Mouse (Mus musculus) intestine, embryonic 15.5 days (tissue): ENCODE measurements at regions not wholly inside any gene's neighbourhood (a gene's known extent, or its start where the extent isn't known, plus 50 kb on each side); places are given as distances from the start of the nearest gene placed in this dataset.

Source experiments
- ATAC-seq: fragments of 200-750 bp; cut with Nextera tagmentation; 2 replicates; pipeline ENCODE4 v1.8.0; 2017; ENCODE audit warnings: moderate TSS enrichment, moderate library complexity
- H3K27ac ChIP-seq: fragments of 300-500 bp; sonication (generic); 2 replicates; pipeline ENCODE4 v1.5.1; 2015; ENCODE audit warnings: mild to moderate bottlenecking, inconsistent platforms
- H3K27me3 ChIP-seq: fragments of 300-500 bp; sonication (generic); replicated peaks from 2 replicates; pipeline ENCODE4 v1.6.1; 2015; ENCODE audit warnings: inconsistent platforms
- H3K36me3 ChIP-seq: fragments of 300-500 bp; sonication (generic); 2 replicates; pipeline ENCODE4 v1.6.1; 2015; ENCODE audit warnings: inconsistent platforms
- H3K4me1 ChIP-seq: fragments of 300-500 bp; sonication (generic); replicated peaks from 2 replicates; pipeline ENCODE4 v1.6.1; 2015; ENCODE audit warnings: inconsistent platforms
- H3K4me2 ChIP-seq: fragments of 300-500 bp; sonication (generic); replicated peaks from 2 replicates; pipeline ENCODE4 v1.6.1; 2015; ENCODE audit warnings: mild to moderate bottlenecking, inconsistent platforms
- H3K4me3 ChIP-seq: fragments of 300-500 bp; sonication (generic); replicated peaks from 2 replicates; pipeline ENCODE4 v1.5.1; 2015; ENCODE audit warnings: inconsistent platforms
- H3K9ac ChIP-seq: fragments of 300-500 bp; sonication (generic); 2 replicates; pipeline ENCODE4 v1.6.1; 2015; ENCODE audit warnings: inconsistent platforms
- H3K9me3 ChIP-seq: fragments of 300-500 bp; sonication (generic); 2 replicates; pipeline ENCODE4 v1.6.1; 2016; ENCODE audit warnings: inconsistent platforms
- WGBS: fragments of 180-500 bp; shearing (Covaris S2); methylation state at CpG from one replicate; pipeline ENCODE4 v1.1.7; 2015; 5-methylcytosine and 5-hydroxymethylcytosine counted together

DNA sequence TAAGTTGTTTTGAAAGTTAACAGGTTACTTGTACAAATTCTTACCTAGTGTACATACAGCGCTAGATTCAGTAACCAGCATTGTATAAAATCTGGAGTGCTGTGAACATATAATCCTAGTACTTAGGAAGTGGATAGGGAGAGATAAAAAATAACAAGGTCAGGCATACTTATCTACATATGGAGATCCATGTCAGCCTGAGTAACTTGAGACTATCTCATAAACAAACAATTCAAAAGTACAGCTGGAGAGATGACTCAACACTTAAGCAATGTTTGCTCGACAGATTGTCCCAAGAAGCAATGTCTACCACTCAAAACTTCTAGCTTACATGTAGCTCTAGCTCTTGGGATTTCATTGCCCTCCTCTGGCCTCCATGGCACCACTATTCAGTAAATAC is 280.9 kb downstream of the Sgo2b start:
- Histone ChIP-seq H3K9me3 (no peaks in the 10 kb centered on the region), H3K4me2 (no peak overlapping the region), H3K27ac (no peak overlapping the region), H3K9ac (no peak overlapping the region), H3K4me3 (no peak overlapping the region), H3K27me3 (no peaks in the 10 kb centered on the region), H3K4me1 (no peaks in the 10 kb centered on the region), H3K36me3 (no peaks in the 10 kb centered on the region)
- ATAC-seq: peak; percentile 53; the same call in 1 of the 2 replicates
- 43% methylated on average over 2 of the region's 2 CpGs for WGBS
